Mouse (Mus musculus): Measurements from ENCODE around the gene Prkd2. TPM values are rescaled to one million over a fixed set of nuclear protein-coding genes. Genes with fewer than 3 reads are reported as not detected.
A peak's percentile ranks its signal among the peaks of the same experiment; 100 is the strongest.

Prkd2 gene
- 11.6 and 12.2 TPM in 2 replicates for polyA plus RNA-seq (2015; fragmentation: Nextera tagmentation; extraction: Ambion mirVana)

GRCm38 (mm10) chr7:16842645-16843063 lies at the start of gene Prkd2:
Prkd2 (plus strand) TSS chr7:16842902.
- ATAC-seq (ENCODE audit: insufficient read depth, low FRiP score, low read depth), result peak; percentile 83
- WGBS, result 1% methylated on average over 32 of the region's 32 CpGs
- H3K4me1 ChIP-seq, result peaks cover 31% of the 10 kb centered on the region

GRCm38 (mm10) chr7:16793010-16793725 lies 49.5 kb upstream of the Prkd2 start:
- Histone ChIP-seq H3K9me3 (no peaks in the 10 kb centered on the region), H3K27me3 (replicated peaks) (no peaks in the 10 kb centered on the region), H3K4me1 (peaks cover 10% of the 10 kb centered on the region), H3K9ac (no peak overlapping the region), H3K4me2 (no peak overlapping the region), H3K4me3 (replicated peaks) (no peak overlapping the region), H3K27ac (peak overlapping the region; percentile 71; the same call in 1 of the 2 replicates), H3K36me3 (peaks cover 19% of the 10 kb centered on the region; the same call in 1 of the 2 replicates)
- no peak for ATAC-seq (ENCODE audit: insufficient read depth, low FRiP score, low read depth)
- WGBS, result 78% methylated on average over 19 of the region's 19 CpGs

More at GRCm38 (mm10) chr7:16842645-16843063, at the start of gene Prkd2:
- Histone ChIP-seq H3K9ac (peak within 1 kb of the TSS; percentile 62), H3K27ac (peak within 1 kb of the TSS; percentile 81), H3K4me2 (peak within 1 kb of the TSS; percentile 96), H3K27me3 (replicated peaks) (no peaks in the 10 kb centered on the region), H3K36me3 (peaks cover 29% of the 10 kb centered on the region), H3K9me3 (no peaks in the 10 kb centered on the region), H3K4me3 (replicated peaks) (peak within 1 kb of the TSS; percentile 63)

- WGBS, result 92% methylated on average over 5 of the region's 5 CpGs
- H3K36me3 ChIP-seq, result peaks cover 22% of the 10 kb centered on the region; the same call in 1 of the 2 replicates
- no peaks in the 10 kb centered on the region for H3K9me3 ChIP-seq
- H3K9ac ChIP-seq, result no peak overlapping the region
- ATAC-seq (ENCODE audit: insufficient read depth, low FRiP score, low read depth), result no peak
- no peak overlapping the region for H3K4me3 ChIP-seq (replicated peaks)
- peaks cover 10% of the 10 kb centered on the region for H3K4me1 ChIP-seq
- no peak overlapping the region for H3K27ac ChIP-seq
- no peaks in the 10 kb centered on the region for H3K27me3 ChIP-seq (replicated peaks)
- H3K4me2 ChIP-seq, result no peak overlapping the region
Measured at GRCm38 (mm10) chr7:16794886-16795285, 47.8 kb upstream of the Prkd2 start.

- peaks cover 8% of the 10 kb centered on the region; the same call in 1 of the 2 replicates for H3K36me3 ChIP-seq
- no peak overlapping the region for H3K9ac ChIP-seq
- no peak overlapping the region for H3K27ac ChIP-seq
- 35% methylated on average over 8 of the region's 8 CpGs for WGBS
- H3K27me3 ChIP-seq (replicated peaks), result no peaks in the 10 kb centered on the region
- H3K9me3 ChIP-seq, result no peaks in the 10 kb centered on the region
- 0 out of 2 replicates have a peak, but pooled peaks cover 4% of the 10 kb centered on the region for H3K4me1 ChIP-seq
- no peak overlapping the region for H3K4me2 ChIP-seq
- H3K4me3 ChIP-seq (replicated peaks), result no peak overlapping the region
- ATAC-seq (ENCODE audit: insufficient read depth, low FRiP score, low read depth), result 0 out of 2 replicates have a peak, but pooled peaks have one; percentile 27
Measured at GRCm38 (mm10) chr7:16804409-16805028, 38.2 kb upstream of the Prkd2 start.

- ATAC-seq (ENCODE audit: insufficient read depth, low FRiP score, low read depth), result no peak
- no peaks in the 10 kb centered on the region for H3K9me3 ChIP-seq
- no peak overlapping the region for H3K27ac ChIP-seq
- no peak overlapping the region for H3K4me3 ChIP-seq (replicated peaks)
- peaks cover 21% of the 10 kb centered on the region for H3K4me1 ChIP-seq
- no peak overlapping the region for H3K9ac ChIP-seq
- peaks cover 8% of the 10 kb centered on the region; the same call in 1 of the 2 replicates for H3K36me3 ChIP-seq
- H3K27me3 ChIP-seq (replicated peaks), result 0 out of 2 replicates have a peak, but pooled peaks cover 15% of the 10 kb centered on the region
- 91% methylated on average over 9 of the region's 9 CpGs for WGBS
- H3K4me2 ChIP-seq, result no peak overlapping the region
Measured at GRCm38 (mm10) chr7:16807936-16808335, 34.8 kb upstream of the Prkd2 start.

GRCm38 (mm10) chr7:16808647-16809046 lies 34.1 kb upstream of the Prkd2 start:
- H3K27ac ChIP-seq, result no peak overlapping the region
- peaks cover 21% of the 10 kb centered on the region for H3K4me1 ChIP-seq
- peaks cover 8% of the 10 kb centered on the region; the same call in 1 of the 2 replicates for H3K36me3 ChIP-seq
- no peak overlapping the region for H3K9ac ChIP-seq
- no peaks in the 10 kb centered on the region for H3K9me3 ChIP-seq
- H3K4me3 ChIP-seq (replicated peaks), result no peak overlapping the region
- 52% methylated on average over 9 of the region's 9 CpGs for WGBS
- no peak overlapping the region for H3K4me2 ChIP-seq
- 0 out of 2 replicates have a peak, but pooled peaks cover 15% of the 10 kb centered on the region for H3K27me3 ChIP-seq (replicated peaks)
- ATAC-seq (ENCODE audit: insufficient read depth, low FRiP score, low read depth), result no peak

GRCm38 (mm10) chr7:16809739-16810138 lies 33.0 kb upstream of the Prkd2 start:
- ATAC-seq (ENCODE audit: insufficient read depth, low FRiP score, low read depth), result no peak
- peaks cover 8% of the 10 kb centered on the region; the same call in 1 of the 2 replicates for H3K36me3 ChIP-seq
- 34% methylated on average over 10 of the region's 10 CpGs for WGBS

GRCm38 (mm10) chr7:16810399-16810919 lies 32.2 kb upstream of the Prkd2 start:
- Histone ChIP-seq H3K9ac (no peak overlapping the region), H3K27me3 (replicated peaks) (0 out of 2 replicates have a peak, but pooled peaks cover 15% of the 10 kb centered on the region), H3K36me3 (peaks cover 8% of the 10 kb centered on the region; the same call in 1 of the 2 replicates), H3K4me1 (peaks cover 27% of the 10 kb centered on the region), H3K4me2 (peak overlapping the region; percentile 79), H3K4me3 (replicated peaks) (peak overlapping the region; percentile 38), H3K9me3 (no peaks in the 10 kb centered on the region), H3K27ac (no peak overlapping the region)
- 63% methylated on average over 28 of the region's 28 CpGs for WGBS
- no peak for ATAC-seq (ENCODE audit: insufficient read depth, low FRiP score, low read depth)

More at GRCm38 (mm10) chr7:16809739-16810138, 33.0 kb upstream of the Prkd2 start:
- H3K27ac ChIP-seq, result no peak overlapping the region
- peaks cover 21% of the 10 kb centered on the region for H3K4me1 ChIP-seq
- H3K27me3 ChIP-seq (replicated peaks), result 0 out of 2 replicates have a peak, but pooled peaks cover 15% of the 10 kb centered on the region
- no peak overlapping the region for H3K9ac ChIP-seq
- no peaks in the 10 kb centered on the region for H3K9me3 ChIP-seq
- H3K4me2 ChIP-seq, result no peak overlapping the region
- H3K4me3 ChIP-seq (replicated peaks), result no peak overlapping the region

- no peak for ATAC-seq (ENCODE audit: insufficient read depth, low FRiP score, low read depth)
Measured at GRCm38 (mm10) chr7:16810920-16811648, 31.6 kb upstream of the Prkd2 start.

GRCm38 (mm10) chr7:16811649-16812070 lies 31.0 kb upstream of the Prkd2 start:
- no peak for ATAC-seq (ENCODE audit: insufficient read depth, low FRiP score, low read depth)
- H3K4me2 ChIP-seq, result peak overlapping the region; percentile 79
- H3K27ac ChIP-seq, result no peak overlapping the region
- peaks cover 8% of the 10 kb centered on the region; the same call in 1 of the 2 replicates for H3K36me3 ChIP-seq
- peaks cover 33% of the 10 kb centered on the region for H3K4me1 ChIP-seq
- H3K9ac ChIP-seq, result no peak overlapping the region
- 41% methylated on average over 17 of the region's 17 CpGs for WGBS
- H3K9me3 ChIP-seq, result no peaks in the 10 kb centered on the region
- 0 out of 2 replicates have a peak, but pooled peaks cover 15% of the 10 kb centered on the region for H3K27me3 ChIP-seq (replicated peaks)
- H3K4me3 ChIP-seq (replicated peaks), result peak overlapping the region; percentile 38

More at GRCm38 (mm10) chr7:16810920-16811648, 31.6 kb upstream of the Prkd2 start:
- Histone ChIP-seq H3K27ac (no peak overlapping the region), H3K4me3 (replicated peaks) (peak overlapping the region; percentile 38), H3K9me3 (no peaks in the 10 kb centered on the region), H3K36me3 (peaks cover 8% of the 10 kb centered on the region; the same call in 1 of the 2 replicates), H3K9ac (no peak overlapping the region), H3K4me2 (peak overlapping the region; percentile 79), H3K27me3 (replicated peaks) (0 out of 2 replicates have a peak, but pooled peaks cover 15% of the 10 kb centered on the region), H3K4me1 (peaks cover 33% of the 10 kb centered on the region)
- 19% methylated on average over 90 of the region's 90 CpGs for WGBS

- Histone ChIP-seq H3K4me2 (no peak overlapping the region), H3K4me1 (peaks cover 38% of the 10 kb centered on the region), H3K36me3 (peaks cover 6% of the 10 kb centered on the region; the same call in 1 of the 2 replicates), H3K27me3 (replicated peaks) (0 out of 2 replicates have a peak, but pooled peaks cover 15% of the 10 kb centered on the region), H3K27ac (no peak overlapping the region), H3K4me3 (replicated peaks) (no peak overlapping the region), H3K9me3 (no peaks in the 10 kb centered on the region), H3K9ac (no peak overlapping the region)
- ATAC-seq (ENCODE audit: insufficient read depth, low FRiP score, low read depth), result no peak
- 81% methylated on average over 2 of the region's 2 CpGs for WGBS
Measured at GRCm38 (mm10) chr7:16812505-16812904, 30.2 kb upstream of the Prkd2 start.

All from stomach, embryonic 15.5 days (tissue).